8 mouse cellular contexts compared by ENCODE assay signal in genomic region chr13:74208986-74209345, GRCm38 (mm10). TPM values are rescaled to one million over a fixed set of nuclear protein-coding genes. Genes with fewer than 3 reads are reported as not detected.
DNase-seq lines count a peak whose midpoint lies in the region; ATAC-seq lines count a peak whose summit lies in the region.

No protein-coding gene starts in this region.

- WGBS in neural tube, embryonic 11.5 days: 19% methylated on average over 12 of the region's 12 CpGs
- WGBS in forebrain, embryonic 16.5 days: 17% methylated on average over 12 of the region's 12 CpGs
- 17% methylated on average over 12 of the region's 12 CpGs for WGBS in midbrain, embryonic 16.5 days

- intact Hi-C loops in left cerebral cortex, postnatal 4 days (cut with DNase I): no loop called here

- no peaks in the 10 kb centered on the region for H3K36me3 ChIP-seq in neural tube, embryonic 11.5 days (ENCODE audit: control insufficient read depth, insufficient read depth, low read length)
- H3K36me3 ChIP-seq in forebrain, embryonic 16.5 days (ENCODE audit: control insufficient read depth, insufficient read depth): peaks cover 3% of the 10 kb centered on the region; the same call in 1 of the 2 replicates
- H3K36me3 ChIP-seq in midbrain, embryonic 16.5 days (ENCODE audit: control insufficient read depth, insufficient read depth, low read length): peaks cover 3% of the 10 kb centered on the region

- no peaks in the 10 kb centered on the region for H3K9me3 ChIP-seq in neural tube, embryonic 11.5 days (ENCODE audit: control insufficient read depth, low read length)
- no peaks in the 10 kb centered on the region for H3K9me3 ChIP-seq in forebrain, embryonic 16.5 days (ENCODE audit: control insufficient read depth, low read length)
- H3K9me3 ChIP-seq in midbrain, embryonic 16.5 days (replicated peaks; ENCODE audit: control insufficient read depth, low read length, poor library complexity, severe bottlenecking): no peaks in the 10 kb centered on the region

- peak overlapping the region; percentile 74 for H3K4me3 ChIP-seq in neural tube, embryonic 11.5 days (ENCODE audit: low read depth, low read length)
- H3K4me3 ChIP-seq in forebrain, embryonic 16.5 days (replicated peaks; ENCODE audit: low read length): peak overlapping the region; percentile 90
- H3K4me3 ChIP-seq in midbrain, embryonic 16.5 days (ENCODE audit: low read depth, low read length): peak overlapping the region; percentile 52

- peaks cover 12% of the 10 kb centered on the region for H3K4me1 ChIP-seq in neural tube, embryonic 11.5 days (ENCODE audit: control insufficient read depth, insufficient read depth, low read length)
- peaks cover 25% of the 10 kb centered on the region for H3K4me1 ChIP-seq in forebrain, embryonic 16.5 days (replicated peaks; ENCODE audit: control insufficient read depth, insufficient read depth, low read length)
- H3K4me1 ChIP-seq in midbrain, embryonic 16.5 days (ENCODE audit: control insufficient read depth, insufficient read depth, low read length): peaks cover 30% of the 10 kb centered on the region

- peak; percentile 33 for DNase-seq in embryo, embryonic 11 days
- DNase-seq in embryo, embryonic 9.5 days (ENCODE audit: extremely low spot score): no peak
- DNase-seq in neural tube, embryonic 11.5 days (ENCODE audit: low spot score): no peak
- no peak for DNase-seq in neural tube, embryonic 10.5 days (ENCODE audit: extremely low spot score, low spot score)
- peak; percentile 2 for DNase-seq in left cerebral cortex, postnatal 4 days

- peak overlapping the region; percentile 74 for H3K9ac ChIP-seq in neural tube, embryonic 11.5 days (ENCODE audit: low read length)
- H3K9ac ChIP-seq in forebrain, embryonic 16.5 days (replicated peaks; ENCODE audit: low read depth, low read length): peak overlapping the region; percentile 89
- H3K9ac ChIP-seq in midbrain, embryonic 16.5 days (ENCODE audit: low read depth, low read length): peak overlapping the region; percentile 72

- H3K4me2 ChIP-seq in neural tube, embryonic 11.5 days (ENCODE audit: low read depth): peak overlapping the region; percentile 86
- peak overlapping the region; percentile 92 for H3K4me2 ChIP-seq in forebrain, embryonic 16.5 days (ENCODE audit: low read length)
- peak overlapping the region; percentile 96 for H3K4me2 ChIP-seq in midbrain, embryonic 16.5 days (ENCODE audit: low read length)

- ATAC-seq in neural tube, embryonic 11.5 days (ENCODE audit: insufficient read depth, low FRiP score, low TSS enrichment): peak; percentile 21
- ATAC-seq in forebrain, embryonic 16.5 days: no peak; the same call in 1 of the 2 replicates
- ATAC-seq in midbrain, embryonic 16.5 days: peak; percentile 70; the same call in 1 of the 2 replicates
- ATAC-seq in monocyte, adult 5-6 weeks (replicated peaks; ENCODE audit: insufficient number of reproducible peaks, low FRiP score, low TSS enrichment, poor library complexity, severe bottlenecking): no peak

- no peaks in the 10 kb centered on the region for H3K27me3 ChIP-seq in neural tube, embryonic 11.5 days (ENCODE audit: control insufficient read depth, insufficient read depth, low read length)
- no peaks in the 10 kb centered on the region for H3K27me3 ChIP-seq in forebrain, embryonic 16.5 days (replicated peaks; ENCODE audit: control insufficient read depth, insufficient read depth, low read length)
- no peaks in the 10 kb centered on the region for H3K27me3 ChIP-seq in midbrain, embryonic 16.5 days (ENCODE audit: control insufficient read depth, insufficient read depth, low read depth, low read length)

- peak overlapping the region; percentile 51 for H3K27ac ChIP-seq in neural tube, embryonic 11.5 days (ENCODE audit: low read depth, low read length)
- H3K27ac ChIP-seq in forebrain, embryonic 16.5 days (ENCODE audit: low read length): peak overlapping the region; percentile 88
- H3K27ac ChIP-seq in midbrain, embryonic 16.5 days (ENCODE audit: low read length): peak overlapping the region; percentile 92

RNA-seq across cellular contexts. Expression of gene Exoc3, which starts 0.4 kb away (rescaled TPM):
- polyA plus RNA-seq in neural tube, embryonic 11.5 days (2014; fragmentation: Nextera tagmentation; extraction: Ambion mirVana): 88.4 and 98.9 TPM in 2 replicates
- 107 and 118 TPM in 2 replicates for polyA plus RNA-seq in forebrain, embryonic 16.5 days (2015; fragmentation: Nextera tagmentation; extraction: Ambion mirVana)
- total RNA-seq in left cerebral cortex, postnatal 4 days (2021): 10 to 100 TPM; 74.9 to 78.3 TPM
- polyA plus RNA-seq in midbrain, embryonic 16.5 days (2015; fragmentation: Nextera tagmentation; extraction: Ambion mirVana): 113 and 123 TPM in 2 replicates
- total RNA-seq in monocyte, adult 5-6 weeks (2017): 62.8 to 81.6 TPM (median 63.1 TPM) in 3 replicates

Comparison
In these comparisons a context has a peak if more than half of its experiments do, and no peak if none do; other contexts are left out.
1. DNase-seq: peak in embryo, embryonic 11 days (single experiment) and left cerebral cortex, postnatal 4 days (single experiment); none in embryo, embryonic 9.5 days (single experiment), neural tube, embryonic 11.5 days (single experiment) and neural tube, embryonic 10.5 days (single experiment).
2. ATAC-seq: peak in neural tube, embryonic 11.5 days (single experiment) and midbrain, embryonic 16.5 days (single experiment); none in forebrain, embryonic 16.5 days (single experiment) and monocyte, adult 5-6 weeks (single experiment).
3. Peak in every context shown above with its lines, with median percentiles within 50 percentile points of each other: H3K27ac ChIP-seq, H3K4me2 ChIP-seq, H3K4me3 ChIP-seq and H3K9ac ChIP-seq.